Mouse (Mus musculus) kidney, postnatal 0 days (tissue): ENCODE measurements around the gene Mapk13. TPM values are rescaled to one million over a fixed set of nuclear protein-coding genes. Genes with fewer than 3 reads are reported as not detected.
"Not testable (repeated sequence)": the region's sequence is repeated elsewhere in the genome, so short reads cannot be mapped to it uniquely, and the experiment has no call there.

Source experiments
- ATAC-seq: fragments of 200-750 bp; cut with Nextera tagmentation; replicated peaks from 2 replicates; pipeline ENCODE4 v1.8.0; 2017; ENCODE audit warnings: low read depth, moderate number of reproducible peaks, moderate TSS enrichment, moderate library complexity; ENCODE audit not compliant: low FRiP score
- DNase-seq: peaks from one replicate; pipeline ENCODE4 v3.0.0-alpha.2; 2016; ENCODE audit warnings: low spot score
- H3K27ac ChIP-seq: fragments of 300-500 bp; sonication (generic); 2 replicates; pipeline ENCODE4 v1.5.1; 2014; ENCODE audit warnings: mild to moderate bottlenecking
- H3K27me3 ChIP-seq: fragments of 300-500 bp; sonication (generic); 2 replicates; pipeline ENCODE4 v1.6.1; 2014; ENCODE audit warnings: low read length, mixed read lengths; ENCODE audit not compliant: insufficient read depth
- H3K36me3 ChIP-seq: fragments of 300-500 bp; sonication (generic); 2 replicates; pipeline ENCODE4 v1.6.1; 2014; ENCODE audit warnings: low read length, mixed read lengths; ENCODE audit not compliant: insufficient read depth
- H3K4me1 ChIP-seq: fragments of 300-500 bp; sonication (generic); replicated peaks from 2 replicates; pipeline ENCODE4 v1.6.1; 2014; ENCODE audit warnings: antibody characterized with exemption, low read length, mixed read lengths; ENCODE audit not compliant: insufficient read depth
- H3K4me2 ChIP-seq: fragments of 300-500 bp; sonication (generic); 2 replicates; pipeline ENCODE4 v1.6.1; 2014; ENCODE audit warnings: mild to moderate bottlenecking, low read length, moderate library complexity, mixed read lengths
- H3K4me3 ChIP-seq: fragments of 300-500 bp; sonication (generic); replicated peaks from 2 replicates; pipeline ENCODE4 v1.5.1; 2014; ENCODE audit warnings: low read depth, low read length
- H3K9ac ChIP-seq: fragments of 300-500 bp; sonication (generic); 2 replicates; pipeline ENCODE4 v1.6.1; 2014; ENCODE audit warnings: low read depth, low read length
- H3K9me3 ChIP-seq: fragments of 300-500 bp; sonication (generic); replicated peaks from 2 replicates; pipeline ENCODE4 v1.6.1; 2016; ENCODE audit warnings: low read length, inconsistent platforms, mixed read lengths
- CTCF ChIP-seq: IDR thresholded peaks from 2 replicates; pipeline ENCODE4 v1.5.1; 2016; ENCODE audit warnings: antibody characterized with exemption, low read depth, mild to moderate bottlenecking, moderate library complexity
- WGBS: fragments of 180-500 bp; shearing (Covaris S2); extraction: QIAGEN DNeasy Blood & Tissue Kit; methylation state at CpG from one replicate; pipeline ENCODE4 v1.1.7; 2014; 5-methylcytosine and 5-hydroxymethylcytosine counted together
- polyA plus RNA-seq: library from polyadenylated mRNA; unstranded; fragments of >200 nt; fragmentation: Nextera tagmentation; extraction: Ambion mirVana; gene quantifications from 2 replicates; pipeline ENCODE4 v1.2.1, GENCODE M21; 2015

The Mapk13 gene
- polyA plus RNA-seq, 1 experiment from 2014 or later, result 43.5 TPM

DNA sequence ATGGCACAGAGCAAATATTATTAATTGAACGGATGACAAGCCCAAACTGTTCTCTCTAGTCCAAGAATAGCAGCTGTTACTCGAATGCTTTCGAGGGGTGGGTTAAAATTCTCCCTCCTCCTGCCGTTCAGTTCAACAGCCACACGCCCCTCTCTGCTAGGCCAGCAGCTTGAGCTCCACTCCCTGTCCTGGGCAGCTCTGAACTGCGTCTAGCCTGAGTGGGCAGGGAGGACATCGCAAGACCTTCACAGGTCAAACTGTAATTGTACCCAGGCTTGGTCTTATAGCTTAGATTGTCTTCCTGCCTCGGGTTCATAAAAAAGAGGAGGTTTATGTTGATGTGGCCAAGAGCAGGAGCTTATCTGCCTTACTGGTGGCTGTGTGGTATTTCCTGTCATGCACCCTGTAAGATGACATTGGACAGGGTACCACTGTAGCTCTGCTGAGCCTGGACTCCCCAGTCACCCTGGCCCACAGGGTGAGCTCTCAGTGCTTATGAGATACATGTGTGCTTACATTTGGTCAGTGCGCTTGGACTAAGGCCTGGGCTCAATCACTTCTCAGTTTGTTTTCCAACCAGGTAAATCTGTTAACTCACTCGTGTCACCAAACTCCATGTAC, 46.4 kb downstream of the Mapk13 start:
- Histone ChIP-seq H3K27ac (no peak overlapping the region), H3K4me2 (no peak overlapping the region), H3K4me1 (no peaks in the 10 kb centered on the region), H3K9me3 (no peaks in the 10 kb centered on the region), H3K4me3 (no peak overlapping the region), H3K9ac (no peak overlapping the region), H3K36me3 (peaks cover 42% of the 10 kb centered on the region), H3K27me3 (no peaks in the 10 kb centered on the region)
- TF ChIP-seq CTCF, result no peak
- DNase-seq (peak; percentile 58), ATAC-seq (no peak)
- WGBS, result 46% methylated on average over 10 of the region's 10 CpGs

DNA sequence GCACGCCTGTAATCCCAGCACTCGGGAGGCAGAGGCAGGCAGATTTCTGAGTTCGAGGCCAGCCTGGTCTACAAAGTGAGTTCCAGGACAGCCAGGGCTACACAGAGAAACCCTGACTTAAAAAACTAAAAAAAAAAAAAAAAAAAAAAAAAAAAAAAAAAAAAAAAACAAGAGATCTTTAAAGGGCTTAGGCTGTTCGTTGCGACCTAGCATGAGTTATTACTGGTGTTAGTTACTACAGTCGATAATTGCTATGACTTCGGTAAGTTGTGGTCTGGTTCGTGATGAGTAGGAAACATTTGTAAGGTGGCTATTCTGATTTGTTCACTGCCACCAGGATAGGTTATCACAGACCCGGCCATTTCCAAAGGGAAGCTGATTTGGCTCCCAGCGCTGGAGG, 47.2 kb downstream of the Mapk13 start:
- H3K36me3 ChIP-seq, result peaks cover 45% of the 10 kb centered on the region
- 88% methylated on average over 10 of the region's 10 CpGs for WGBS
- not testable (repeated sequence) for H3K4me1 ChIP-seq

DNA sequence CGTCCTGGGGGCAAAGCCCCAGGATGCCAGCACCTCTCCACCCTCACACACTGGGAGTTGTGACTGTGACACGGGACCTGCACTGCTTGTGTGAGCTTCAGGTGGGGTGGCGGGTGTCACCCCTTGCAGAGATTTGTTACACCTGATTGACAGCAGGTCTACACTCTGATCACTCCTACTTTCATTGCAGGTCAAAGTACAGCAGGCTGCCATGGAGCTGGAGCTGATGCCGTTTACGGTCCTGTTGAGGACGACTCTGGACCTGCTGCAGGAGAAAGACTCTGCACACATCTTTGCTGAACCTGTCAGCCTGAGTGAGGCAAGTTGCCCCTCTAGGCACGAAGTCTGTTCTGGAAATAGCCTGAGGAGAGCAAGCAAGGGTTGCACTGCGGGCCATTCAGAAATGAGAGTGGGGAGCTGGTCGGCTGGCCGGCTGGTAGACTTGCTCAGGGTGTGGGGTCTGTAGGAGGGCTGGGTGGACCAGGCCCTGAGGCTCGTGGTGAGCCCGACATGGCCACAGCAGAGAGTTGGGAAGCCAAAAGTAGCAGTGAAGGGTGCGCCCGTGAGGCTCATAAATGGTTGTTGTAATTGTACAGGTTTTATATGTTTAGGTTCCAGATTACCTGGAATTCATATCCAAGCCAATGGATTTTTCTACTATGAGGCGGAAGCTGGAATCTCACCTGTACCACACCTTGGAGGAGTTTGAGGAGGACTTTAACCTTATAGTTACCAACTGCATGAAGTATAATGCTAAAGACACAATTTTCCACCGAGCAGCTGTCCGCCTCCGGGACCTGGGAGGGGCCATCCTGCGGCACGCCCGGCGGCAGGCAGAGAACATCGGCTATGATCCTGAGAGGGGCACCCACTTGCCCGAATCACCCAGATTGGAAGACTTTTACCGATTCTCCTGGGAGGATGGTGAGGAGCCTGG, 48.0 kb downstream of the Mapk13 start:
- Histone ChIP-seq H3K4me3 (no peak overlapping the region), H3K9ac (no peak overlapping the region), H3K4me1 (no peaks in the 10 kb centered on the region), H3K27me3 (no peaks in the 10 kb centered on the region), H3K9me3 (no peaks in the 10 kb centered on the region), H3K36me3 (peaks cover 51% of the 10 kb centered on the region), H3K4me2 (no peak overlapping the region), H3K27ac (no peak overlapping the region)
- WGBS, result 92% methylated on average over 25 of the region's 25 CpGs
- no peak for TF ChIP-seq CTCF
- DNase-seq (no peak), ATAC-seq (no peak)

More for the DNA sequence above, 47.2 kb downstream of the Mapk13 start:
- not testable (repeated sequence) for DNase-seq, H3K9ac ChIP-seq, H3K27me3 ChIP-seq, H3K4me2 ChIP-seq, ATAC-seq, H3K27ac ChIP-seq, H3K9me3 ChIP-seq, H3K4me3 ChIP-seq

DNA sequence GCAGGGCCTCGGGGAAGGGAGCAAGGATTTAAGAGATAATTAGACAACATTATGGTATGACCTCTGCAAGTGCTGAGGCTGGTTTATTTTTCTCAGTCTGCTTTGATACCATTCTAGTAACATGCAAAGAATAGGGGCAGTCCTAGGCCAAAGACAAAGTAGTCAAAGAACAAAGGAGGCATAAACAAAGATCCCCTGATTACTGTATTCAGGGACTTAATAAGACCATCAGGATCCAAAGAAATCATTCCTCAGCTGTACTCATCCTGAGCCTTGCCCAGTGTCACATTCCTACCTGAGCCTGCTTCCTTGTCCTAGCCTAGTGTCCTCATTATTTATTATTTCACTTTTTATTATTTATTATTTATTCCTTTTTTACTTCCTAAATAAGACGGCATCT, 51.1 kb downstream of the Mapk13 start:
- 79% methylated on average over 2 of the region's 2 CpGs for WGBS
- Histone ChIP-seq H3K4me2 (no peak overlapping the region), H3K4me3 (no peak overlapping the region)

DNA sequence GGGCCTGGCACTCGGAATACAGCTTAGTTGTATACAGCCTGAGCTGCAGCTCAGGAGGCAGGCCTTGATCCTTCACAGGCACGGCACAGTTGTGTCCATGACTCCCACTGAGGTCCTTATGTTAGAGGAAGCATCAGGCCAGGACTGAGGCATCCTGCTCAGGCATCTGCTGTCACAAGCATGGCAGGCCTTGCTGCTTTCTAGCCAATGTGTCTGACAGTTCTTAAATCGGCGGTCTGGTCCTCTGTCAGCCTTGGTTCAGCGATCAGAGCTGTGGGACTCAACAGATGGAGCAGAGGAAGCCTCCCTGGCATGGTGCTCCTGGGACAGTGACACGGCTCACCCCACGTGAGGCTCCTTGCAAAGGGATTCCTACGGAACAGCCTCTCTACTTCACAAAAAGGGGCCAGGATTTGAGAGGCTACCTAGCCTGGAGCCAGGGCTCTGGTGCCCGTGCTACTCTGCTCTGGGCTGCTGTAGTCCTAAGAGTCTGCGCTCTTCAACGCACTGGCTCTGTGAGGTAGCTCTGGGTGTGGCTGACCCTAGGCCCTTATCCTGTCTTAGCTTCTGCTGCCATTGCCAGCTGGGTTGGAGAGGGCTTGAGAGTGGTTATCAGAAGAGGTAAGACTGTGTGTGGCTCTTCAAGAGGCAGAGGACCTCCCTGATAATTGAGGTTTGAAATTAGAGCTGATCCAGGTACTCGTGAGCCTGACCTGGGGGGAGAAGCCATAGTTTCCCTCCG, 54.1 kb downstream of the Mapk13 start:
- no peaks in the 10 kb centered on the region for H3K9me3 ChIP-seq
- no peak overlapping the region for H3K27ac ChIP-seq
- no peak for ATAC-seq
- no peak for DNase-seq
- TF ChIP-seq CTCF, result no peak
- no peak overlapping the region for H3K9ac ChIP-seq
- H3K4me1 ChIP-seq, result no peaks in the 10 kb centered on the region
- no peak overlapping the region for H3K4me2 ChIP-seq
- H3K27me3 ChIP-seq, result no peaks in the 10 kb centered on the region
- no peak overlapping the region for H3K4me3 ChIP-seq
- 80% methylated on average over 13 of the region's 13 CpGs for WGBS
- H3K36me3 ChIP-seq, result peaks cover 60% of the 10 kb centered on the region

More for the DNA sequence above, 51.1 kb downstream of the Mapk13 start:
- H3K4me1 ChIP-seq, result no peaks in the 10 kb centered on the region
- DNase-seq (no peak), ATAC-seq (no peak)
- peaks cover 61% of the 10 kb centered on the region for H3K36me3 ChIP-seq
- H3K27me3 ChIP-seq, result no peaks in the 10 kb centered on the region
- no peak for TF ChIP-seq CTCF
- H3K27ac ChIP-seq, result no peak overlapping the region
- no peak overlapping the region for H3K9ac ChIP-seq
- H3K9me3 ChIP-seq, result no peaks in the 10 kb centered on the region

DNA sequence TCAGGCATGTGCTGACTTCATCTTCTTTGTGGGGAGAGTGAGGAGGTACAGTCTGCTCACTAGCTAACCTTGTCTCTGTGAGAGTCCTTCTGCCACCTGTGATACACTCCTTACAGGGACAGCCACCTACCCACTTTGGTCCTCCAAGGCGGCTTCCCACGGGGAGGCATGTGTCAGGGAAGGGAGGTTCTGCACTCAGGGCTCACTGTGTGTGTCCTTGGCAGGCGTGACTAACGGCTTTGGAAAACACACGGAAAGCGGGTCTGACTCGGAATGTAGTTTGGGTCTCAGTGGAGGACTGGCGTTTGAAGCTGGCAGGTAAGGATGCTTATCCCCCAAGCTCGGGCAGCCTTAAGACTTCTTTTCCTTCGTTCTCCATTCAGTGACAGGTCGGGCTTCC, 54.7 kb downstream of the Mapk13 start:
- no peak overlapping the region for H3K27ac ChIP-seq
- no peak overlapping the region for H3K4me3 ChIP-seq
- H3K27me3 ChIP-seq, result no peaks in the 10 kb centered on the region
- TF ChIP-seq CTCF, result no peak
- H3K4me2 ChIP-seq, result no peak overlapping the region
- H3K36me3 ChIP-seq, result peaks cover 60% of the 10 kb centered on the region
- no peaks in the 10 kb centered on the region for H3K9me3 ChIP-seq
- H3K4me1 ChIP-seq, result no peaks in the 10 kb centered on the region
- DNase-seq (no peak), ATAC-seq (no peak)
- 73% methylated on average over 11 of the region's 11 CpGs for WGBS
- no peak overlapping the region for H3K9ac ChIP-seq
